Mouse (Mus musculus): ENCODE data around the gene Mrgpre.

Gene Mrgpre

GRCm38 (mm10) chr7:143776137-143776536 is 8.2 kb downstream of the Mrgpre start:
- peak; percentile 58 for DNase-seq

- no peak for DNase-seq
Measured at GRCm38 (mm10) chr7:143769461-143769860, 14.8 kb downstream of the Mrgpre start.

- no peak for DNase-seq
Measured at GRCm38 (mm10) chr7:143768267-143768666, 16.0 kb downstream of the Mrgpre start.

GRCm38 (mm10) chr7:143766893-143767292 is 17.4 kb downstream of the Mrgpre start, which contains the start of gene Mrgprg:
Gene Mrgprg, minus strand, starts transcription at chr7:143766993.
- DNase-seq = no peak

GRCm38 (mm10) chr7:143764876-143765530 is 19.3 kb downstream of the Mrgpre start:
- DNase-seq = no peak

- DNase-seq = no peak
Measured at GRCm38 (mm10) chr7:143763794-143764193, 20.5 kb downstream of the Mrgpre start.

- no peak for DNase-seq
Measured at GRCm38 (mm10) chr7:143758956-143759355, 25.3 kb downstream of the Mrgpre start.

- DNase-seq = no peak
Measured at GRCm38 (mm10) chr7:143757696-143758095, 26.6 kb downstream of the Mrgpre start.

- peak; percentile 74 for DNase-seq
Measured at GRCm38 (mm10) chr7:143757027-143757390, 27.3 kb downstream of the Mrgpre start.

- DNase-seq = no peak
Measured at GRCm38 (mm10) chr7:143756125-143757026, 27.9 kb downstream of the Mrgpre start, which contains the start of gene Osbpl5. Gene Osbpl5, minus strand, starts transcription at chr7:143756985.

- peak; percentile 25 for DNase-seq
Measured at GRCm38 (mm10) chr7:143755357-143756124, 28.8 kb downstream of the Mrgpre start.

- peak; percentile 56 for DNase-seq
Measured at GRCm38 (mm10) chr7:143753990-143754715, 30.1 kb downstream of the Mrgpre start.

- DNase-seq = no peak
Measured at GRCm38 (mm10) chr7:143752606-143753005, 31.7 kb downstream of the Mrgpre start.

GRCm38 (mm10) chr7:143752056-143752455 is 32.2 kb downstream of the Mrgpre start:
- no peak for DNase-seq

GRCm38 (mm10) chr7:143751380-143751779 is 32.9 kb downstream of the Mrgpre start:
- DNase-seq = no peak

GRCm38 (mm10) chr7:143749045-143749444 is 35.3 kb downstream of the Mrgpre start:
- DNase-seq = no peak

- DNase-seq = peak; percentile 77
Measured at GRCm38 (mm10) chr7:143748041-143748868, 36.0 kb downstream of the Mrgpre start.

GRCm38 (mm10) chr7:143740653-143741052 is 43.6 kb downstream of the Mrgpre start:
- DNase-seq = no peak

GRCm38 (mm10) chr7:143739511-143740461 is 44.5 kb downstream of the Mrgpre start:
- DNase-seq = peak; percentile 68

GRCm38 (mm10) chr7:143738601-143739006 is 45.7 kb downstream of the Mrgpre start:
- DNase-seq = no peak

Measured in liver (tissue).